Mouse (Mus musculus) R1 (cell line): ENCODE measurements around the gene Hexim1.

ENCODE experiments used
- DNase-seq: peaks from one replicate; pipeline ENCODE4 v3.0.0-alpha.2; 2018; ENCODE audit warnings: low read depth, low spot score

Gene Hexim1

DNA sequence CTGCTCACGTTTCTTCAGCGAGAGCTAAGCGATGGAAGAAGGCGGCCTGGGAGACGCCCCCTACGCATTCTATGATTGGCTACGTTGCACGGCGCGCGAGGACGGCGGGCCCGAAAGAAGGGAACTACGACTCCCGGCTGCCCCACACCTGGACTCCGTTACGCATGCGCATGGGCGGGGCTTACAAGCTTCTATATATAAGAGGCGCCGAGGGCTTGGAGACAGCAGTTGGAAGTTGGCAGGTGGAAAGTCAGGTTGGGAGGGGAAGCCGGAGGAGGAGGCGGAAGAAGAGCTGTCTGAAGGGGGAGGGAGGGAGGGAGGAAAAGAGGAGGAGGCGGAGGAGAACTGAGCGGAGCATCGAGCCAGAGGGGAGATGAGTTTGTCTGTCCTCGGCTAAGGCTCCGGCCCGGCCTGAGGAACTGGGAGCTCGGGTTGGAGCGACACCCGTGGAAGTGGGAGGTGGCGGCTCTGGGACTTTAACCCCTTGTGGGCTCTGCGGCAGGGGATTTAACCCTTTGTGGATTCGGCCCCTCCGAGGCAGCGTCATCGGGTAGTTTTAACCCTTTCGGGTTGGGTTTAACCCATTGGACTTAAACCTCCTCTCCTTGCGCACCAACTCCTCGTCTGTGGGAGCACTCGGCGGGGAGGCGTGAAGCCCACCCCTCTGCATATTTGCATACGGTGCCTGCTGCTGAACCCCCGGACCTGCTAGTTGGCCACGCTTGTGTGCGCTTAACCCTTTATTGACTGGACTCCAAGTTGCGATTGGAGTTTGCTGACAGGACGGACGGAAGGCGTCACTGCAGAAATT, at the start of gene Hexim1:
TSS of gene Hexim1 (plus strand) at position 224 of the 811 bp plus-strand sequence.
- DNase-seq = peak; percentile 100

DNA sequence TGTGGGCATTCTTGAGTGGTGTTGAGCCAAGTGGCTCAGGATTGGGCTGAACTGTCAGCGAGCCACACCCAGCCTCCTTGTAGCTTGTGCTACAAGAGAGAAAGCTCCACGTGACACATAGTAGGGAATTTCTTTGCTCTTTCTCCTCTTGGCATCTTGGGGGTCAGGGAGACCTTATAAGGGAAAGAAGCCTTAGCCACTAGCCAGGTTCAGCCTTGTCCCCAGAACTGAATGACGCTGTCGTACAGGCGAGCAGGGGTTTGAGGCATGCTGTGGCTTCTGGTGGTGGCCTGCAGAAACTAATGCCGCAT, 49.0 kb upstream of the Hexim1 start:
- peak; percentile 28 for DNase-seq

DNA sequence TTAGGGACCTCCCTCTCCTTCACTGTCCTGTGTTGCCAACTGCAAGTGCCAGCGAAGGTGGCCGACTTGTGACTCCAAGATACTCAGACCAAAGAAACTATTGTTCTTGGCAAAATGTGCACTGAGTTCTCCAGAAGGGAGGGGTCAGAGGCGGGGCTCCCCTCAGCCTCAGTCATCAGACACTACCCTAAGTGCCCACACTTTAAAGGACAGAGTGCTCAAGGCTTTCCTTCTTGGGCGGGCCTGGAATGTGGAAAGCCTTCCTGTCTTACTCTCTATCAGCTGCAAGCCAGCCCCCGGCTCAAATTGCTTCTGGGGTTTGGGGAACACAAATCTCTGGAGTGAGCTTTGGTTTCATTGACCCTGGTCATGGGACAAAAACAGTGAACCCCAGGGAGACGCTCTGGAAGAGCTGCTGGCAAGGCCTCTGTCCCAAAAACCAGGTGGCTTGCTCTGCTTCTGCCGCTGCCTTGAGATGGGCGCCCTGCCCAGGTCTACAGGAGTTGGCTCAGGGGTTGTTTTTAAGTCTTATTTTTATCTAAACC, 48.5 kb upstream of the Hexim1 start:
- peak; percentile 79 for DNase-seq

DNA sequence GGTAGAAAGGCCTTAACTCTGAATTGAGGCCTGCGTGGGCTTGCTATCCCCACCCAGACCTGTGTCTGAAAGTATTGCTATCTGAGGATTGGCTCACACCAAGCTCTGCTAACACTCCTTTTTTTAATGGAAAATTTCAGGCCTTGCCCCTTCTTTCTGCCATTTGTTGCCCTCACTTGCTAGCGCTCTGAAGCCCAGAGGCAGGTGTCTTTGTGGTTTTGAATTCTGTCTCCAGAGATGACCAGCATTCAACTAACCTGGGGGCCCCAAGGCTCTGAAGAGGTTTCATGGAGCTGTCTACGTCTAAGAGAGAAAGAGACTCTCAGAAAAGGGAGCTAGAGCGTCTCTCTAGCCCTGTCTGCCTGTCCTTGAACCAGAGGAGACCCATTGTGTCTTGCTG, 47.8 kb upstream of the Hexim1 start:
- DNase-seq = no peak

DNA sequence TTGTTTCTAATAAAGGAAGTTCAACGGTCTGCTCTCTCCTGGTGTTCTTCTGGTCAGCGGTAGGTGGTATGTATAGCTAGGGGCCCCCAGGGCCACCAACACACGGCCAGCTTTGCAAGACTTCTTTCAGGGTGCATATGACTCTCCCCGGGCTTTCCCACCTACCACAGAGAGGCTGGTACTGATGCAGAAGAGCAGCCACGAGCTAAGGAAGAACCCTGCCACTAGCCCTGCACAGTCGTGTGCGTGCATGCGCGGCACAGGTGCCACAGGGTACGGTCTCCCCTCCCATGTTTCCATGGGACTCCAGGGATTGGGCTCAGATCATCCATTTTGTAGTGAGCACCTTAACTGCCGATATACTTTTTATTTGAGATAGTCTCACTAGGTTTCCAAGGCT, 47.1 kb upstream of the Hexim1 start:
- no peak for DNase-seq

DNA sequence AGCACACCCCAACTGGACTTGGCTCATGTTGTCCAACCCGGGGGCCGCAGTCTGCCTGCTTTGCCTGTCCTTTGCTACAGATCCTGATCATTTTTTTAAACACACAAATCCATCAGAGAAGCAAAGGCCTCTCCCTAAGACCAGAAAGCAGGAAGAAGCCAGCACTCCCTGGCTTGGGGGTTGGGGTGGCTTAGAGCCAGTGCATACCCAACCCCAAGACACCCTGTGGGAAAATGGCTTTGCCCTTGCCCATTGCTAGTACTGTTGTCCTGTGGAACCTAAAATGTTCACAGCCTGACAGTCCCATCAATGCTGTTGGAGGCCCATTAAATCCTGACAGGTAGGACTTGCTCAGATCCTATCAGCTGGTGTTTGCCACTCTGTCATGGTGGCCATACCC, 46.3 kb upstream of the Hexim1 start:
- DNase-seq = no peak

DNA sequence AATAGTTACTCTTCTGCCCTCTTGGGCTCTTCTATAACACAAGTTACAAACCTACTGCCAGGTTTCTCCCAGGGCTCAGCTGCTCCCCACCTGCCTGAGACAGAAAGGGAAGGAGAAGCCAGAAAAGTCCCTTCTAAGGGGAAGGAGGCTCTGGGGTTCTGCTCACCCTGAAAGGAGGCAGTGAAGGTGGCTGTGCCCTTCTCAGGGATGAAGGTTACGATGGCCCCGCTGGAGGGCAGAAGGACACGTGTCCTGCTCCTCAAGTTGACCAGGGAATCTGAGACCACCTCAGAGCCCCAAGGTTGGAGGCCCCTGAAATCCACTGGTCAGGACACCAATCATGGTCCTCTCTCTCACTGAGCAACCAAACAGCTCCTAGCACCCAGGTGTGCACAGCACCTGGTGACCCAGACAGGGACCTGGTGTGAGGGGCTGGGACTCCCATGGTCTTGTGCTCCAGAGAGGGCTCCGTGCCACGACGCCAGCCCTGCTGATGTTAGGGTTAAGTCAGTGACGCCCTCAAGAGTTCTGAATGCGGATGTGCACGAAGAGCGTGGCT, 45.6 kb upstream of the Hexim1 start:
- no peak for DNase-seq

DNA sequence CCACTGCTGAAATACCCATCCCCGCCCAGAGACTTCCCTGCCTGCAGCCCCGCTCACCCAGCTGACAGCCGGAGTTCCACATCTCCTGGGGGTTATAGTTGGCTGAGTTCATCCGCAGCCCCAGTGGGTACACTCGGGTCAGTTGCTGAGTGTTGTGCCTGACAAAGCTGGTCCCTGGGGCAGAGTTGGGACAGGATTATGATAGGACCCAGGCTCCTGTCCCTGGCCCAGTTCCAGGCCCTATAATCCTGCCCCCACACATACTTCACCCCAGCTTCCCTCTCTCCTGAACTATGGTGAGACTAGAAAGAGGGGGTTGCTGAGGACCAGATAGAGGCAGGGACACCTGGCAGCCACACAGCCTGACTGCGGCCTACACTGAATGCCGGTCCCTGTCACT, 42.4 kb upstream of the Hexim1 start:
- no peak for DNase-seq

DNA sequence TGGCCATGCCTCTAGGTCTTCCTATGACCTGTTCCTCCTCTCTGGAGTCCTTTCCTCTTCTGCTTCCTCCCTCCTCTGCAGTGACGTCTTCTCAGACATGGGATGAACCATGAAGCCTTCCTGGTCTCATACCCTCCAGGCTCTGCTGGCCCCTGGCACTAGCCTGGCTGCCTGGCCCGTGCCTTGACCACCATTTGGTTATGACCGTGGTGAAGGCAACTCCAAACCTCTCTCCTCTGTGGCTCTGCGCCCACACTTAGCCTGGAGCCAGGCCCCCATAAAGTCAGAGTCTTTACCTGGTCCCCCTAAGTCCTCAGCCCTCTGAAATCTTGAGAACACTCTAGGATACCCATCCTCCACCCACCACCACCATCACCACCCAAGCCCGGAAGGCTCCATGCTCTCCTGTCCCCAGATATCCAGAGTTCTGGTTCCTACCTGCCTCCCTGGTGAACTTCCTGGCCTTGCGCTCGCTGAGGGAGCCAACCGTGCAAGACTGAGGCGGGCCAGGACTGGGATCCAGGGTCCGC, 41.8 kb upstream of the Hexim1 start:
- DNase-seq = no peak

DNA sequence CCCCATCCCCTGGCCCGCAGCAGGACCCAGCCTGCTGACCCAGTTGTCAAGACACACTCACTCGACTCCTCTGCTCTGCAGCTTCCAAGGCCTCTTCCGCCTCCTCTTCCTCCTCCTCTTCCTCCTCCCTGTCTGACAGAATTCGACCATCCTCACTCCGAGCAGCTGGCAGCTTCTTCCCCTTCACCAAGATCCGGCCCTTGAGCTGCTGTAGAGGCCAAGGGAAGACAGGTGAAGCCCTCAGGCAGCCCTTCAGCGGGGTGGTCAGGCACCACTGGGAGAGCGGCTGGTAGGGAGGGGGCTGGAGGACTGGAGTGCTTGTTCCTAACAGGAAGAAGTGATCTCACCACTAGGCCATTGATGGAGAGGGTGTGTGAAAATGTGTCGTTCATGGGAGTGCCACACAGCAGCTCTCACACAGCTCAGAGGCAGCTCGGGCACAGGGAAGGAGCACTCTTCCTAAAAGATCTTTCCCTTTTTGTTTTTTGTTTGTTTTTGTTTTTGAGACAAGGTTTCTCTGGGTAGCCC, 41.2 kb upstream of the Hexim1 start:
- no peak for DNase-seq

DNA sequence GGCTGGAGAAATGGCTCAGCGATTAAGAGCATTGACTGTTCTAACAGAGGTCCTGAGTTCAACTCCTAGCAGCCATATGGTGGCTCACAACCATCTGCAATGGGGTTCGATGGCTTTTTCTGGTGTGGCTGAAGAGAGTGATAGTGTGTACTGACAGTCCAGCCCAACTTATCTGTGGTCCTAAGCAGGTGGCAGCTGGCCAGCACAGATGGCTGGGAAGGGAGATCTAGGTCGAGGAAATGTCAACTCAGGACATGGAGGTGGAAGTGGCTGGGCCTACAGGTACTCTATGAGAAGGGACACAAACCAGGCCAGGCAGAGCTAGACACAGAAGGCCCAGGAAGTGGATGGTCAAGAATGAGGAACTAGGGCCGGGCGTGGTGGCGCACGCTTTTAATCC, 40.0 kb upstream of the Hexim1 start:
- DNase-seq = no peak

DNA sequence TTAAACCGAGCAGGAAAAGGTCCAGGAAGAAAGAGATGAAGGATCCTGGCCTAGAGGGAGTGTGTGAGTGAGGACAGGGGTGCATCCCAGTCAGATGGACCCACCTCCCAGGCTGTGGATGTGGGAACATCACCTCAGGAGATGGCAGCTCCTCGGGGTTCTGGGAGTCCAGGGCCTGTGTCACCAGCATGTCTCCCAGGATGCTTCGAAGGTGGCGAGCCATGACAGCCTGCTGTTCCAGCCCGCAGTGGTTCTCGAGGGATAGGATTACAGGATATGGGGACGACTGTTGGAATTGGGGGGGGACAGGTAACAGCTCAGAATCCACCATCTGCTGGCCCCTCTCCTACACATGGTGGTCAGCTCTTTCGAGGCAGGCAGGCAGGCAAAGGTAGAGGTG, 39.5 kb upstream of the Hexim1 start:
- no peak for DNase-seq

DNA sequence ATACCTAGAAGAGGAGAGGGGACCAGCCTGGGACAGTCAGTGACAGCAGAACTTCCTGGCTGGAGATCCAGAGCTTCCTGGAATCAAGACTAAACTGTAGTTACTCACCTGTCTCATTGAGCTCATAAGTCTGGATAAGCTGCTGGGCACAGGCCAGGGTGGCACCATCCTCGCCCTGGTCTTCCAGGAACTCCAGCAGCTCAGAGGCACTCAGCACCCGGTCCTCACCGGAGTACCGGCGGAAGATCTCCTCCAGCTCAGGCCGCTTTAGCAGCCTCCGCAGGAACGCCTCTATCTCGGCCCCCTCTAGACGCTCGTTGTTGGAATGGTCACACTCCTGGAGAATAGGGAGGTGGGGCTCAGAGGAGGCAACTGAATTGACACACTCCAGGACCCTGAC, 37.9 kb upstream of the Hexim1 start:
- no peak for DNase-seq

DNA sequence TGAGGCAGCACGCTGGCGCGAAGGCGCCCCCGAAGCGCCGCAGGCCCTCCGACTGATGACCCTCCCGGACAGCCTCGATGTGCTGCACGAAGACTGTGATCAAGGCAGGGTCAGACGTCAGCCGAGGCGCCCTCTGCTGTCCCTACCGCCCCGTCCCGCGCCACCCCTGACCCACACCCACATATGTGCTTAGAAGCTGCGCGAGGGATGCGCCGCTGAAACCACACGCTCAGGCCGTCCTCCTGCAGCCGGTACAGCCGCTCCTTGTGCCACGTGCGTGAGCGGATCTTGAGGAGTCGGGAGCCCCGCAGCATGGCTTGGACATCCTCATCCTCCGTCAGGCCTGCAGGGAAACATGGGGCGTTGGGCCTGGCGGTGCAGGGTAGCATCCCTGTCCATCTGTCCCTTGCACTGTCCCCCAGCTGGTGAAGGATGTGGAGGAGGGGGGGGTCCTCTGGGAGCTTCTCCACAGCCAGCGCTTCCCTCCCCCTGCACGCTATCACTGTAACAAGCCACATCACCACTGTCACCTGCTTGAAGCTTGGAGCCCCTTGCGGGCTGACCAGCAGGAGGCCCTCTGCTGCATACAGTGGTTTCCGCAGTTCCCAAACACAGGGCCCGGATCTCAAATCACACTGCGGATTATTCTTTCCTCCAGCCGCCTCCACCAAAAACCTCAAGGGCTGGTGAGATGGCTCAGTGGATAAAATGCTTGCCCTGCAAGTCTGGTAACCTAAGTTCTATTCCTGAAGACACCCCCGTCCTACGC, 35.5 kb upstream of the Hexim1 start:
- DNase-seq = no peak

DNA sequence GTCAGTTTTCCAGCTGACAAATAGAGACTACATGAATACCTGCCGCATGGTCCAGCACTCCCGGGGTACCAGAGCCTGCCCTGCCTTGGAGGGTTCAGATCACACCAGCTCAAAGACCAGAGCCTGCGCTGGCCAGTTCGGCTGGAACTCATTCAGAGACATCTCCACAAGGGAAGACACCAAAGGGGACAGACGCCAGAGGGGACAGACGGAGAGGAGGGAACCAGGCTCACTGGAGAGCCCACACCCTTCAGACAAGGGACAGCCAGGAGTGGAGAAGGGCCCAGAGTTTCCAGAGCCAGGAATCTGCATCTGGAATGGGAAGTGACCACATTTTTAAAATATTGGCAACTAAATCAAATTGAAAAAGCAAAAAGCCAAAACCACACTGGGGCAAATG, 34.4 kb upstream of the Hexim1 start:
- no peak for DNase-seq

DNA sequence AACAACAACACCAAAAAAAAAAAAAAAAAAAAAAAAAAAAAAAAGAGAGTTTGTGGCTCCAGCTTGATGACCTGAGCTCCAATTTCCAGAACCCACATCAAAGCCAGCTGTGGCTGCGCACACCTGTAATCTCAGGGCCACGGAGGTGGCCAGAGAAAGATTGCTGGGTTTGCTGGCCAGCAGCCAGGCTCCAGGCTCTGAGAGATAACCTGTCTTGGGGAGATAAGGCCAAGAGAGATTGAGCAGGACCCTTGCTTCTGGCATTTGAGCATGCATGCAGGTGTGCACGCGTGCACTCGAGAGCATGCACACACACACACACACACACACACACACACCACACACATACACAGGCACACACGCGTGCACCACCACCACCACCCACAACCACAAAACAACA, 22.7 kb upstream of the Hexim1 start:
- DNase-seq = no peak

DNA sequence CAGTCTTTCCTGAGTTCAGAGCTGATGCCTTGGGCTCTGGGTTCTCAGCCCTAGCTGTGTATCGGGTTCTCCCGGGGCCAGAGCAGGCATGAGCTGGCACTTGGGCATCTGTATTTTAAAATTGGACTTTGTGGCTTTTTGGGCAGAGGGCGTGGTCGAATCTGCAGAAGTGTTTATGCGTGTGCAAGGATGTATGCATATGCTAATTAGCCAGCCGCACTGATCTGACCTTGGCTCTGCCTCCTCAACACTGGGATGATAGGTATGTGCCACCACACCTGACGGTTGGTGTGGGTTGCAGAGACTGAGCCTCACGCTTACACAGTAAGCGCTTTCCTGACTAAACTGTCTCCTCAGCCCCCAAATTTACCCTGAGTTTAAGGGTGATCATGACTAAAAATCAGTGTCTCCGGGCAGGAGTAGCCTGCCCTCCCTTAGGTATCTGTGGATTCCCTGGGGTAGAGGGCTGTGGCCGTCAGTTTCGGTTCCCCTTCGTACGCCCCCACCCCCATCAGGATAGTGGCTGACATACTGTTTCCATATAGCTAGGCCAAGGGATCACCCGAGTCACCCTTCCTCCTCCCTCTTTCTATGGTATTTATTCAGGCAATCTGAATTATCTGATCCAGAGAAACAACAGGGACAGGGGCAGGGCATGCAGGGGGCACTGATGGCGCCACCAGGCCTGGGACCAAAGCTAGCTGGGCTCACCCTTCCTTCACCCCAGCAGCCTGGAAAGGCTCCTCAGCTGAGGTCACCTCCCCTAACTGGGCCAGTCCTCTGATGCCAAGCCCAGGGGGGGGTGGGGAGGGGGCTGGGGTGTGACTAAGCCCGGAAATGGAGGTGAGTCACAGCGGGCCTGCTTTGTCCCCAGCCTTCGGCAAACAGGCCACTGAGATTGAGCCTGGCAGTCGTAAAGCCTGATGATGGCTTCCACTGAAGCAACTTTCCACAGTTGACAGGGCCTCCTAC, 21.9 kb upstream of the Hexim1 start:
- DNase-seq = peak; percentile 74

DNA sequence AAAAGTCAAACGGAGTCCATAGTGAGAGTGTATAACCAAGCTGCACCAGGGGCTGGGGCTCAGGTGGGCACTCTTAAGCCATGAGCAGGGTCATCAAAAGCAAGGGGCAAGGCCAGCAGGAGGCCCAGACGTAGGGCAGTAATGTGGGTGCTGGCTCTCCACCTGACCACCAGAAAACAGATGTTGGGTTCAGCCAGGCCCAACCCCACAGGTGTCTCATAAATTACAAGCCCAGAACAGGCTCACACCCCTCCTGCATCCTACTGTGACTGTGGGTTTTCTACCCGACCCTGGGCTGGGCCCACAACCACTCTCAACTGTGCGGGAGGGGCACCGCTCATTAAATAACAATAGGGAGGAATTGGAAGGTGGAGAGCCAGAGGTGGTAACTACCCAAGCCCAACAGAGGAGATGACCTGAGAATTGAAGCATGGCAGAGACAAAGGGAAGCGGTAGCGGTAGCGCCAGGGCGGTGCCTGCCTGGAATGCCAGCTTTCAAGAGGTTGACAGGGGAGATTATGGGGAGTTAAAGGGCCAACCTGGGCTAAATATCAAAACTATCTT, 20.8 kb upstream of the Hexim1 start:
- DNase-seq = peak; percentile 83

DNA sequence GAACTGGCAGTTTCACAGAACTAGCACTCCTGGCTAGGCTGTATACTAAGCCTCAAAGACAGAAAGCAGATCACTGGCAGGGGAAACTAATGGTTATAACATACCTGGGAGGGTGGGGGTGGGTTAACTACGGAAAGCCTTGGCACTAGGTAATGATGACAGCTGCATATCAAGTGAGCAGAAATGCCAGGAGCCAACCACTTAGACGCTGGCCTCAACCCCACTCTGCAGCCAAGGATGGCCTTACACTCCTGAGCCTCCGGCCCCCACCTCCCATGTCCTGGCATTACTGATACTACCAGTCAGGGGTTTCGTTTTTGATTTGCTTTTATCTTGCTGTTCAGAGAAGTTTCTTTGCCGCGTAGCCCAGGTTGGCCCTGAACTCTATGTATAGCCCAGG, 20.2 kb upstream of the Hexim1 start:
- no peak for DNase-seq

DNA sequence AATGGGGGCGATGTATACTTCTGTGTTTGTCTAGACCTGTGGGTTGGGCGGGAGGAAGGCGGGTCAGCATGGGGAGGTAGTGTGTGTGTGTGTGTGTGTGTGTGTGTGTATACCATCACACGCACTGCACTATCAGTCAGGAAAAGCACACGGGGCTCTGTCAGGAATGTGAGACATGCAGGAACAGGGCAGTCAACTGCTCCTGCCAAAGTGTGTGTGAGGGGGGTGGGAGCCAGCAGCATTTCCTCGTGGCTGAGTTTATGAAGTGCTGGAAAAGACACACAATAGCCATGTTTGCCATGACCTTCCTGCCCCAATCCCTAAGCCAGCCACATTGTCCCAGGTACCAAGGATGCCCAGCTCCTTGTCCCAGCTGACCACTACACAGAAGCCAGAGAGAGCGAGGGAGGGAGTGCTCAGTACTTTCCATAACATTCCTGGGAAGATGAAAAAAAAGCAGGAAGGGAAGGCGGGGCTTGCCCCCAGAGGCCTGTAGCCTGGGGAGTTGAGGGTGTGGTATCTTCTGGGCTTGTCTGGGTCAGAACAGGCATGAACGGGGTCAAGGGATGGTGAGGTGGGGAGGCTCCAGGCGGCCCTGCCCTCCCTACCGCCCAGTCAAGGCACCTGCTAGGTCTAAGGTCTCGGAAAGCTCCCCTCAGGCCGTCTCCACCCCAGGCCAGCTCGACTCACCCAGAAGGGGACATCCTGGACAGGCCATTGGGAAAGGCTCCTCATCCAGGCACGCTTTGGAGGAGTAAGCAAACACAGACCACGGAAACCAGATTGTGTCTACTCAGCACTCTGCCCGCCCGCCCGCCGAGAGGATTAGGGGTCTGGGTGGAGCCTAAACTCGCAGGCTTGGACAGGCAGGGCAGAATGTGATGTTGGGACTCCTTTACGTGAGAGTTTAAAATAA, 18.8 kb upstream of the Hexim1 start:
- DNase-seq = peak; percentile 88
